Mouse (Mus musculus): Measurements from ENCODE around the gene Zdbf2. TPM values are rescaled to one million over a fixed set of nuclear protein-coding genes. Genes with fewer than 3 reads are reported as not detected.
"Not testable (repeated sequence)": the region's sequence is repeated elsewhere in the genome, so short reads cannot be mapped to it uniquely, and the experiment has no call there.

Gene Zdbf2
- total RNA-seq, 2 experiments from 2014 or later: 12.9 to 23.3 TPM

- no peak for DNase-seq (ENCODE audit: low spot score in 2 of 2)
These were observed 11.9 kb upstream of the Zdbf2 start for GRCm38 (mm10) chr1:63261041-63261590.

GRCm38 (mm10) chr1:63263671-63264070, 9.4 kb upstream of the Zdbf2 start:
- no peak for DNase-seq (ENCODE audit: low spot score in 2 of 2)

GRCm38 (mm10) chr1:63265461-63265860, 7.6 kb upstream of the Zdbf2 start:
- no peak for DNase-seq (ENCODE audit: low spot score in 2 of 2)

GRCm38 (mm10) chr1:63266121-63266520, 6.9 kb upstream of the Zdbf2 start:
- DNase-seq (ENCODE audit: low spot score in 2 of 2): no peak

GRCm38 (mm10) chr1:63266716-63267115, 6.3 kb upstream of the Zdbf2 start:
- DNase-seq (ENCODE audit: low spot score in 2 of 2): no peak

- no peak for DNase-seq (ENCODE audit: low spot score in 2 of 2)
These were observed 865 bp upstream of the Zdbf2 start for GRCm38 (mm10) chr1:63272125-63272675.

- no peak for DNase-seq (ENCODE audit: low spot score in 2 of 2)
These were observed 380 bp downstream of the Zdbf2 start for GRCm38 (mm10) chr1:63273339-63273951.

GRCm38 (mm10) chr1:63274046-63274730, 1.1 kb downstream of the Zdbf2 start:
- no peak for DNase-seq (ENCODE audit: low spot score in 2 of 2)

- no peak for DNase-seq (ENCODE audit: low spot score in 2 of 2)
These were observed 5.0 kb downstream of the Zdbf2 start for GRCm38 (mm10) chr1:63278106-63278505.

GRCm38 (mm10) chr1:63293965-63294364, 20.9 kb downstream of the Zdbf2 start:
- no peak for DNase-seq (ENCODE audit: low spot score in 2 of 2)

- DNase-seq (ENCODE audit: low spot score in 2 of 2): no peak
These were observed 36.6 kb downstream of the Zdbf2 start for GRCm38 (mm10) chr1:63309661-63310060.

- DNase-seq (ENCODE audit: low spot score in 2 of 2): not testable (repeated sequence)
These were observed 50.6 kb downstream of the Zdbf2 start for GRCm38 (mm10) chr1:63323565-63324132.

Small RNA genes within 50 kb of the gene (microRNA-seq; reads per million reads assigned to microRNA genes)
- 0 reads per million in 2 experiments for gene Gm24513

Other genes with a start within 250 kb of the Zdbf2 start
- gene Ino80d, start 158.6 kb upstream of the Zdbf2 start, total RNA-seq (2021): 10 to 100 TPM; 28.6 to 28.7 TPM
- gene Eef1b2, start 96.4 kb upstream of the Zdbf2 start, total RNA-seq (2021): 100 to 1,000 TPM; 349 to 361 TPM
- 100 to 1,000 TPM; 150 to 159 TPM for gene Ndufs1, start 96.4 kb upstream of the Zdbf2 start, total RNA-seq (2021)
- under 1 TPM; 0.53 to 0.73 TPM for gene Gpr1, start 58.7 kb upstream of the Zdbf2 start, total RNA-seq (2021)
- gene Adam23, start 172.6 kb downstream of the Zdbf2 start, total RNA-seq (2021): 100 to 1,000 TPM; 135 to 146 TPM

Data from left cerebral cortex, adult 18-20 months (tissue).